Mouse (Mus musculus): ENCODE measurements around the gene Slc17a4. TPM values are rescaled to one million over a fixed set of nuclear protein-coding genes. Genes with fewer than 3 reads are reported as not detected.

Slc17a4 gene
- not detected in 2 replicates for polyA plus RNA-seq (2014; fragmentation: Nextera tagmentation; extraction: Ambion mirVana)

- no peaks in the 10 kb centered on the region for H3K9me3 ChIP-seq (ENCODE audit: control insufficient read depth, low read length)
- peaks cover 2% of the 10 kb centered on the region; the same call in 1 of the 2 replicates for H3K4me1 ChIP-seq (ENCODE audit: control insufficient read depth, insufficient read depth, low read length)
- no peak within 1 kb of the TSS for H3K9ac ChIP-seq (ENCODE audit: low read length)
- WGBS = 77% methylated on average over 9 of the region's 9 CpGs
- no peak for DNase-seq (ENCODE audit: low spot score, missing footprints)
- H3K27ac ChIP-seq (ENCODE audit: low read depth, low read length) = no peak within 1 kb of the TSS
- ATAC-seq (ENCODE audit: low FRiP score) = no peak
- no peaks in the 10 kb centered on the region for H3K27me3 ChIP-seq (ENCODE audit: control insufficient read depth, insufficient read depth, low read length)
- H3K36me3 ChIP-seq (ENCODE audit: control insufficient read depth, insufficient read depth, low read length) = no peaks in the 10 kb centered on the region
- H3K4me2 ChIP-seq = no peak within 1 kb of the TSS
- no peak within 1 kb of the TSS for H3K4me3 ChIP-seq (ENCODE audit: low read depth, low read length)
Measured at GRCm38 (mm10) chr13:23914376-23915167, at the start of gene Slc17a4. Gene Slc17a4 (minus strand): TSS chr13:23915009.

GRCm38 (mm10) chr13:23959776-23960175, 45.0 kb upstream of the Slc17a4 start:
- DNase-seq (ENCODE audit: low spot score, missing footprints) = no peak

GRCm38 (mm10) chr13:23950928-23951327, 36.1 kb upstream of the Slc17a4 start:
- Histone ChIP-seq H3K4me2 (no peak overlapping the region), H3K36me3 (ENCODE audit: control insufficient read depth, insufficient read depth, low read length) (no peaks in the 10 kb centered on the region), H3K27me3 (ENCODE audit: control insufficient read depth, insufficient read depth, low read length) (no peaks in the 10 kb centered on the region), H3K9me3 (ENCODE audit: control insufficient read depth, low read length) (no peaks in the 10 kb centered on the region), H3K4me3 (ENCODE audit: low read depth, low read length) (no peak overlapping the region), H3K4me1 (ENCODE audit: control insufficient read depth, insufficient read depth, low read length) (0 out of 2 replicates have a peak, but pooled peaks cover 3% of the 10 kb centered on the region), H3K9ac (ENCODE audit: low read length) (no peak overlapping the region), H3K27ac (ENCODE audit: low read depth, low read length) (no peak overlapping the region)
- ATAC-seq (ENCODE audit: low FRiP score) (no peak), DNase-seq (ENCODE audit: low spot score, missing footprints) (no peak)
- 82% methylated on average over 3 of the region's 3 CpGs for WGBS

More at GRCm38 (mm10) chr13:23959776-23960175, 45.0 kb upstream of the Slc17a4 start:
- Histone ChIP-seq H3K4me1 (ENCODE audit: control insufficient read depth, insufficient read depth, low read length) (peaks cover 6% of the 10 kb centered on the region; the same call in 1 of the 2 replicates), H3K27me3 (ENCODE audit: control insufficient read depth, insufficient read depth, low read length) (no peaks in the 10 kb centered on the region), H3K9ac (ENCODE audit: low read length) (no peak overlapping the region), H3K36me3 (ENCODE audit: control insufficient read depth, insufficient read depth, low read length) (no peaks in the 10 kb centered on the region), H3K4me2 (no peak overlapping the region), H3K27ac (ENCODE audit: low read depth, low read length) (no peak overlapping the region), H3K4me3 (ENCODE audit: low read depth, low read length) (no peak overlapping the region), H3K9me3 (ENCODE audit: control insufficient read depth, low read length) (no peaks in the 10 kb centered on the region)
- ATAC-seq (ENCODE audit: low FRiP score) = no peak
- WGBS = 26% methylated on average over 2 of the region's 2 CpGs

DNA sequence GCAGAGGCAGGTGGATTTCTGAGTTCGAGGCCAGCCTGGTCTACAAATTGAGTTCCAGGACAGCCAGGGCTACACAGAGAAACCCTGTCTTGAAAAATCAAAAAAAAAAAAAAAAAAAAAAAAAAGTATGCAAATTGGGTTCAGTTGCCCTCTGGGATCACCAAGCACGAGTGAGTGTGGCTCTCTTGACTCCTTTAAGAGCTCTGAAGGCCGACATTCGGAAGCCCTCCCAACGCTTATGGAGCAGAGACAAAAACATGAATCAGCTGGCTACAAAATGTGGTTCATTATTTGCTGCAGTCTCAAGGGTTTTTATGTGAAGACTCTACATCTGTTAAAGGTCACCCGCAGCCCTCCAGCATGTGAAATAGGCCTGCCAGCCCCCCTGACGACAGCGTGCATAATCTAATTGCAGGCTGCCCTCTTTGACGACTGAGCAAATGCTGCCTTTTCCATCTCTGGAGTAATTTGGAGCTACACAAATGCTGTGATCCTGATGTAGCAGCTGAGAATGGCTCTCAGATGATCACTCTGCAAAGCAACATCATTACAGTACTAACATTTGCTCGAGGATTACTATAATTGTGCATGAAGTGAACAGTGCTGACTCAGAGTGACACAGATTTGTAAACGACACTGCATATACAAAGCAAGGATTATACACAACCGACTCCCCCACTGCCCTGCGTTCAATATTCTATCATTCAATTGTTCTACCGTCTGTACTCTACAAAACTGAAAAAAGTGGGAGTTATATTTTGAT, 34.9 kb upstream of the Slc17a4 start:
- H3K4me2 ChIP-seq = no peak overlapping the region
- no peak overlapping the region for H3K9ac ChIP-seq (ENCODE audit: low read length)
- H3K27me3 ChIP-seq (ENCODE audit: control insufficient read depth, insufficient read depth, low read length) = no peaks in the 10 kb centered on the region
- 37% methylated on average over 14 of the region's 14 CpGs for WGBS
- H3K9me3 ChIP-seq (ENCODE audit: control insufficient read depth, low read length) = no peaks in the 10 kb centered on the region
- H3K4me3 ChIP-seq (ENCODE audit: low read depth, low read length) = no peak overlapping the region
- peak overlapping the region; percentile 14; the same call in 1 of the 2 replicates for H3K27ac ChIP-seq (ENCODE audit: low read depth, low read length)
- H3K4me1 ChIP-seq (ENCODE audit: control insufficient read depth, insufficient read depth, low read length) = 0 out of 2 replicates have a peak, but pooled peaks cover 3% of the 10 kb centered on the region
- H3K36me3 ChIP-seq (ENCODE audit: control insufficient read depth, insufficient read depth, low read length) = no peaks in the 10 kb centered on the region
- ATAC-seq (ENCODE audit: low FRiP score) (peak; percentile 88), DNase-seq (ENCODE audit: low spot score, missing footprints) (peak; percentile 90)

DNA sequence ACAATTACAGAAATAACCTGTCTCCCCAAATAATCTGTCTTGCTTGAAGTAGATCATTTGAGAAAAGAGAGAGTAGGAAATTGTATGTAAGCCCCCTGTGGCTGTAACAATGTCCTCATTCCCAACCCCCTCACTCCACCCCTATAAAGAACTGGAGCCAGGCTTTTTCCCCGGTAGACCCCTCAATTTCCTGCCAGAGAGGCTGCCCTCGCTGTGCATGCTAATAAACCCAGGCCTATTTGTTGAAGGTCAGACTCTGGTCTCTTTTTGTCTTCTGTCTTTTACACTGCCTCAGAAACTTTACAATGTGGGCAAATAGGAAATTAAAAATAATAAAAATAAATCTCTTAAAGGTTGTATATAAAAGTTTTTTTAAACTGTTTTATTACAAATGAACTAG, 31.4 kb upstream of the Slc17a4 start:
- H3K4me1 ChIP-seq (ENCODE audit: control insufficient read depth, insufficient read depth, low read length) = 0 out of 2 replicates have a peak, but pooled peaks cover 3% of the 10 kb centered on the region
- 45% methylated on average over 2 of the region's 2 CpGs for WGBS
- DNase-seq (ENCODE audit: low spot score, missing footprints) = no peak
- H3K27ac ChIP-seq (ENCODE audit: low read depth, low read length) = no peak overlapping the region
- no peaks in the 10 kb centered on the region for H3K36me3 ChIP-seq (ENCODE audit: control insufficient read depth, insufficient read depth, low read length)
- no peak for ATAC-seq (ENCODE audit: low FRiP score)
- H3K27me3 ChIP-seq (ENCODE audit: control insufficient read depth, insufficient read depth, low read length) = no peaks in the 10 kb centered on the region
- no peak overlapping the region for H3K4me2 ChIP-seq
- H3K4me3 ChIP-seq (ENCODE audit: low read depth, low read length) = no peak overlapping the region
- H3K9me3 ChIP-seq (ENCODE audit: control insufficient read depth, low read length) = no peaks in the 10 kb centered on the region
- no peak overlapping the region for H3K9ac ChIP-seq (ENCODE audit: low read length)

DNA sequence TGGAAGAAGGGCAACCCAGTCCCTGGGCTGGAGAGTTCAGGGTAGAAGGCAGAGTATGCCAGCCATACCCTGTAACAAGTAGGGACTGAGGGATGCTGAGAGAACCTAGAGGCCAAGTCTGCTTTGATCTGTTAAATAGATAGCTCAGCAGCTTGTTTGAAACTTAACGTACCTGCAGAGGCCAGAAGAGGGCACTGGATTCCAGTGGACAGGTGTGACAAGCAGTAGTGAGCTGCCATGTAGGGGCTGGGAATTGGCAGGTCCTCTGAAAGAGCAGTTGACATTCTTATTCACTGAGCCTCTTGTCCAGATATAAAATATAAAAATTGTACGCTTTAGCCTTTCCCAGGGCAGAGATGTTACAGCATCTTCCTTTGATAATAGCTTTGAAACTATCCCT, 28.1 kb upstream of the Slc17a4 start:
- Histone ChIP-seq H3K4me2 (no peak overlapping the region), H3K27me3 (ENCODE audit: control insufficient read depth, insufficient read depth, low read length) (no peaks in the 10 kb centered on the region), H3K27ac (ENCODE audit: low read depth, low read length) (no peak overlapping the region), H3K9ac (ENCODE audit: low read length) (no peak overlapping the region), H3K4me3 (ENCODE audit: low read depth, low read length) (no peak overlapping the region), H3K9me3 (ENCODE audit: control insufficient read depth, low read length) (no peaks in the 10 kb centered on the region), H3K36me3 (ENCODE audit: control insufficient read depth, insufficient read depth, low read length) (no peaks in the 10 kb centered on the region), H3K4me1 (ENCODE audit: control insufficient read depth, insufficient read depth, low read length) (no peaks in the 10 kb centered on the region)
- WGBS = 63% methylated on average over 2 of the region's 2 CpGs
- DNase-seq (ENCODE audit: low spot score, missing footprints) = no peak
- ATAC-seq (ENCODE audit: low FRiP score) = no peak

DNA sequence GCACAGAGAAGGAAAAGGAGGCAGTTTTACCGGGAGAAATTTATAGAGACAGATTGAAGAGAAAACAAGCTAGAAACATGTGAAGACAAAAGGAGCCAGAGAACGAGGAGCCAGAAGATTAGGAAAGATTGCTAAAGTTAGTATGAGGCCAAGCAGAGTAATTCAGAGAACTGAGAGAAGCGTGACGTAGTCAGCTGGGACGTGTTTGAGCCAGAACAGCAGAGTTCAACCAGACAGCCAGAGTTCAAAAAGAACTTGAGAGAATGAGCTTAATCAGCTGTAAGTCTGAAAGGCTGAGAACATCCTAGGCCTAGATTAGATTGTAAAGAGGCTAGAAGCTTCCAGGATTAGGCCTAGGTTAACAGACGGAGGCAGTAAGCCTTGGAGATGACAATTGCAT, 25.5 kb upstream of the Slc17a4 start:
- Histone ChIP-seq H3K27ac (ENCODE audit: low read depth, low read length) (no peak overlapping the region), H3K4me2 (no peak overlapping the region), H3K4me3 (ENCODE audit: low read depth, low read length) (no peak overlapping the region), H3K27me3 (ENCODE audit: control insufficient read depth, insufficient read depth, low read length) (no peaks in the 10 kb centered on the region), H3K36me3 (ENCODE audit: control insufficient read depth, insufficient read depth, low read length) (no peaks in the 10 kb centered on the region), H3K9ac (ENCODE audit: low read length) (no peak overlapping the region), H3K4me1 (ENCODE audit: control insufficient read depth, insufficient read depth, low read length) (no peaks in the 10 kb centered on the region), H3K9me3 (ENCODE audit: control insufficient read depth, low read length) (no peaks in the 10 kb centered on the region)
- WGBS = 52% methylated on average over 6 of the region's 6 CpGs
- DNase-seq (ENCODE audit: low spot score, missing footprints) (no peak), ATAC-seq (ENCODE audit: low FRiP score) (no peak)

- H3K27me3 ChIP-seq (ENCODE audit: control insufficient read depth, insufficient read depth, low read length) = no peaks in the 10 kb centered on the region
- no peak overlapping the region for H3K4me3 ChIP-seq (ENCODE audit: low read depth, low read length)
- H3K27ac ChIP-seq (ENCODE audit: low read depth, low read length) = no peak overlapping the region
- no peak for ATAC-seq (ENCODE audit: low FRiP score)
- no peak for DNase-seq (ENCODE audit: low spot score, missing footprints)
- WGBS = 89% methylated on average over 1 of the region's 1 CpGs
- H3K9ac ChIP-seq (ENCODE audit: low read length) = no peak overlapping the region
- H3K9me3 ChIP-seq (ENCODE audit: control insufficient read depth, low read length) = no peaks in the 10 kb centered on the region
- no peak overlapping the region for H3K4me2 ChIP-seq
- H3K4me1 ChIP-seq (ENCODE audit: control insufficient read depth, insufficient read depth, low read length) = no peaks in the 10 kb centered on the region
- H3K36me3 ChIP-seq (ENCODE audit: control insufficient read depth, insufficient read depth, low read length) = no peaks in the 10 kb centered on the region
Measured at GRCm38 (mm10) chr13:23938699-23939098, 23.9 kb upstream of the Slc17a4 start.

DNA sequence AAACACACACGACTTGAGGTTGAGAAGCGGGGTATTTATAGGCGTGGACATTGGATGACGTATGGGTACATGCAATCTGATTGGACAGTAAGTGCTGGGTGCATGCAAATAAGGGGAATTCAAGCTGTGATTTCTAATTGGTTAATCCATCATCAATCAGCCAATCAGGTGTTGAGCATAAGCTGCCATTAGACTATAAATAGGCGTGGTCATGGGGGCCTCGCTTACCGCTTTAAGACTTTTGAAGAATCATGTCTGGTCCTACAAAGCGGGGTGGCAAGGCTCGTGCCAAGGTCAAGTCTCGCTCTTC, 19.4 kb upstream of the Slc17a4 start, which contains the start of gene Hist1h2aa:
TSS of gene Hist1h2aa (plus strand) at position 252 of the 310 bp plus-strand sequence.
- H3K9ac ChIP-seq (ENCODE audit: low read length) = no peak within 1 kb of the TSS
- no peaks in the 10 kb centered on the region for H3K36me3 ChIP-seq (ENCODE audit: control insufficient read depth, insufficient read depth, low read length)
- no peaks in the 10 kb centered on the region for H3K27me3 ChIP-seq (ENCODE audit: control insufficient read depth, insufficient read depth, low read length)
- ATAC-seq (ENCODE audit: low FRiP score) = no peak
- no peaks in the 10 kb centered on the region for H3K9me3 ChIP-seq (ENCODE audit: control insufficient read depth, low read length)
- H3K4me3 ChIP-seq (ENCODE audit: low read depth, low read length) = no peak within 1 kb of the TSS
- H3K4me1 ChIP-seq (ENCODE audit: control insufficient read depth, insufficient read depth, low read length) = no peaks in the 10 kb centered on the region
- H3K27ac ChIP-seq (ENCODE audit: low read depth, low read length) = no peak within 1 kb of the TSS
- WGBS = 92% methylated on average over 10 of the region's 10 CpGs
- no peak within 1 kb of the TSS for H3K4me2 ChIP-seq
- DNase-seq (ENCODE audit: low spot score, missing footprints) = no peak

Measured in midbrain, embryonic 11.5 days (tissue).